9 mouse cellular contexts compared by ENCODE assay signal in genomic region chr12:104978943-104979723, GRCm38 (mm10). TPM values are rescaled to one million over a fixed set of nuclear protein-coding genes. Genes with fewer than 3 reads are reported as not detected.
DNase-seq lines count a peak whose midpoint lies in the region; ATAC-seq and TF ChIP-seq lines count a peak whose summit lies in the region.
"Had no signal": no experiment of that assay in that cellular context is flagged by ENCODE, and none has a peak within 500 bp of the region (broad histone marks: within the 10 kb centered on the region; RNA-seq: fewer than 3 reads in every experiment).

No protein-coding gene starts in this region.

- H3K4me3 ChIP-seq in kidney, adult 2 months (ENCODE audit: insufficient read depth, low read depth, low read length): no peak overlapping the region
- H3K4me3 ChIP-seq in embryonic facial prominence, embryonic 13.5 days: no peak overlapping the region
- no peak overlapping the region for H3K4me3 ChIP-seq in midbrain, embryonic 12.5 days

- TF ChIP-seq POLR2A in kidney, adult 2 months (IDR thresholded peaks at IDR 0.05; ENCODE audit: low read depth, low read length): no peak

- no peak for TF ChIP-seq CTCF in kidney, adult 2 months (conservative IDR thresholded peaks at IDR 0.05; ENCODE audit: insufficient read depth, insufficient read length, low read depth, low read length)

- peaks cover 3% of the 10 kb centered on the region; the same call in 1 of the 2 replicates for H3K4me1 ChIP-seq in kidney, adult 2 months (ENCODE audit: control insufficient read depth, insufficient read depth, low read length)
- peaks cover 39% of the 10 kb centered on the region for H3K4me1 ChIP-seq in embryonic facial prominence, embryonic 13.5 days
- peaks cover 20% of the 10 kb centered on the region for H3K4me1 ChIP-seq in midbrain, embryonic 12.5 days

- H3K9me3 ChIP-seq in embryonic facial prominence, embryonic 13.5 days: no peaks in the 10 kb centered on the region
- peaks cover 3% of the 10 kb centered on the region; the same call in 1 of the 2 replicates for H3K9me3 ChIP-seq in midbrain, embryonic 12.5 days

- peak; percentile 22 for DNase-seq in embryo, embryonic 11 days
- DNase-seq in embryo, embryonic 9.5 days (ENCODE audit: extremely low spot score): no peak
- DNase-seq in kidney, adult 2 months: no peak
- DNase-seq in kidney, adult 8-10 months: no peak
- DNase-seq in thymus, adult 18-20 months: no peak

- no peak for ATAC-seq in embryonic facial prominence, embryonic 13.5 days (ENCODE audit: insufficient number of reproducible peaks, insufficient read depth, low FRiP score, low TSS enrichment, low read depth)
- ATAC-seq in midbrain, embryonic 12.5 days (ENCODE audit: low FRiP score, low read depth): no peak
- ATAC-seq in CD4-positive, CD25-positive, alpha-beta regulatory T cell, adult 4 months: no peak

- H3K4me2 ChIP-seq in embryonic facial prominence, embryonic 13.5 days: peak overlapping the region; percentile 40
- 0 out of 2 replicates have a peak overlapping the region, but pooled peaks have one; percentile 10 for H3K4me2 ChIP-seq in midbrain, embryonic 12.5 days (replicated peaks)
- H3K4me2 ChIP-seq: liver, embryonic 11.5 days had no signal

- peak overlapping the region; percentile 52; the same call in 1 of the 2 replicates for H3K9ac ChIP-seq in embryonic facial prominence, embryonic 13.5 days
- 0 out of 2 replicates have a peak overlapping the region, but pooled peaks have one; percentile 11 for H3K9ac ChIP-seq in midbrain, embryonic 12.5 days (replicated peaks)

- H3K27me3 ChIP-seq in kidney, adult 2 months (replicated peaks; ENCODE audit: control insufficient read depth, insufficient read depth, low read length): no peaks in the 10 kb centered on the region
- no peaks in the 10 kb centered on the region for H3K27me3 ChIP-seq in embryonic facial prominence, embryonic 13.5 days
- H3K27me3 ChIP-seq in midbrain, embryonic 12.5 days: no peaks in the 10 kb centered on the region

- 0 out of 2 replicates have a peak overlapping the region, but pooled peaks have one; percentile 46 for H3K27ac ChIP-seq in kidney, adult 2 months (ENCODE audit: insufficient read depth, low read depth, low read length)
- peak overlapping the region; percentile 84 for H3K27ac ChIP-seq in embryonic facial prominence, embryonic 13.5 days
- H3K27ac ChIP-seq in midbrain, embryonic 12.5 days (replicated peaks): peak overlapping the region; percentile 30; the same call in 1 of the 2 replicates

- H3K36me3 ChIP-seq in kidney, adult 2 months (ENCODE audit: control insufficient read depth, insufficient read depth, low read length): no peaks in the 10 kb centered on the region
- no peaks in the 10 kb centered on the region for H3K36me3 ChIP-seq in embryonic facial prominence, embryonic 13.5 days
- H3K36me3 ChIP-seq in midbrain, embryonic 12.5 days: no peaks in the 10 kb centered on the region

- 67% methylated on average over 22 of the region's 22 CpGs for WGBS in kidney, adult 2 months
- 64% methylated on average over 22 of the region's 22 CpGs for WGBS in embryonic facial prominence, embryonic 13.5 days
- 65% methylated on average over 22 of the region's 22 CpGs for WGBS in midbrain, embryonic 12.5 days

RNA-seq across cellular contexts. Expression of gene Syne3, which starts 30.5 kb away (rescaled TPM):
- polyA plus RNA-seq in kidney, adult 2 months (2012; rRNA removed): 2.7 and 3.1 TPM in 2 replicates
- polyA plus RNA-seq in embryonic facial prominence, embryonic 13.5 days (2015; fragmentation: Nextera tagmentation; extraction: Ambion mirVana): 1.3 and 1.6 TPM in 2 replicates
- 0.14 and 0.18 TPM in 2 replicates for polyA plus RNA-seq in midbrain, embryonic 12.5 days (2016; fragmentation: Nextera tagmentation; extraction: Ambion mirVana)
- 1 to 10 TPM; 1.6 to 5.5 TPM for polyA plus RNA-seq in CD4-positive, CD25-positive, alpha-beta regulatory T cell, adult 4 months (2017; shearing (Covaris generic))

RNA-seq across cellular contexts. Expression of gene Glrx5, which starts 53.4 kb away (rescaled TPM):
- 138 and 139 TPM in 2 replicates for polyA plus RNA-seq in kidney, adult 2 months (2012; rRNA removed)
- polyA plus RNA-seq in embryonic facial prominence, embryonic 13.5 days (2015; fragmentation: Nextera tagmentation; extraction: Ambion mirVana): 149 and 158 TPM in 2 replicates
- 161 and 165 TPM in 2 replicates for polyA plus RNA-seq in midbrain, embryonic 12.5 days (2016; fragmentation: Nextera tagmentation; extraction: Ambion mirVana)
- 1 to 10 TPM; 3.3 to 8.5 TPM for polyA plus RNA-seq in CD4-positive, CD25-positive, alpha-beta regulatory T cell, adult 4 months (2017; shearing (Covaris generic))

Comparison
In these comparisons a context has a peak if more than half of its experiments do, and no peak if none do; other contexts are left out.
1. H3K27ac ChIP-seq: peak in every context shown above with its lines; median percentile 84 in embryonic facial prominence, embryonic 13.5 days; 46 in kidney, adult 2 months; 30 in midbrain, embryonic 12.5 days.
2. RNA of gene Glrx5, which starts 53.4 kb away (polyA plus RNA-seq): 161 to 165 TPM in midbrain, embryonic 12.5 days, 149 to 158 TPM in embryonic facial prominence, embryonic 13.5 days and 138 to 139 TPM in kidney, adult 2 months; 3.3 to 8.5 TPM in CD4-positive, CD25-positive, alpha-beta regulatory T cell, adult 4 months; every median in the first group is over 10 times any median in the second.